Mouse (Mus musculus) cerebellum, postnatal 10 days (tissue): ENCODE measurements around the gene Arl11.

ENCODE experiments used
- DNase-seq, 2 experiments: peaks; one replicate each; pipeline ENCODE4 v3.0.0; 2021; ENCODE audit warnings: mixed read lengths in 2 of 2

Gene Arl11

DNA sequence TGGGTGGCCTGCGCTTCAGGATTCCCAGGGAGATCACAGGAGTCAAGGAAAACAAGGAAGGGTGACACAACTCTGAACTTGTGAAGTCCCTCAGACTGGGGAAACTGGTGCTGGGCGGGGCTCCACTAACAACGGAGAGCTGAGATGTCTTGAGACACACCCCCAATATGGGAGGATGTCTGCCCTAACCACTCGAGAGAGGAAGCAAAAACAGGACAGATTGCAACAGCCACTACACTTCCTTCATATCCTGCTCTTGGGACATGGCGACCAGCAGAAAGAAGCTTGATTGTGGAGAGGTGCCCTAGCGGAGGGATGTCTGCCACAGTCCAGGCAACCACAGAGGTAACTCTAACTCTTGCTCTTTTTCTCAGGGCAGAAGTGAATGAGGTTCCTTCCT is at the start of gene Arl11:
Gene Arl11, plus strand, starts transcription at position 161 of the 400 bp plus-strand sequence.
- no peak for DNase-seq

GRCm38 (mm10) chr14:61267908-61268475 is 41.6 kb upstream of the Arl11 start:
- DNase-seq = peak; percentile 75 to 78

DNA sequence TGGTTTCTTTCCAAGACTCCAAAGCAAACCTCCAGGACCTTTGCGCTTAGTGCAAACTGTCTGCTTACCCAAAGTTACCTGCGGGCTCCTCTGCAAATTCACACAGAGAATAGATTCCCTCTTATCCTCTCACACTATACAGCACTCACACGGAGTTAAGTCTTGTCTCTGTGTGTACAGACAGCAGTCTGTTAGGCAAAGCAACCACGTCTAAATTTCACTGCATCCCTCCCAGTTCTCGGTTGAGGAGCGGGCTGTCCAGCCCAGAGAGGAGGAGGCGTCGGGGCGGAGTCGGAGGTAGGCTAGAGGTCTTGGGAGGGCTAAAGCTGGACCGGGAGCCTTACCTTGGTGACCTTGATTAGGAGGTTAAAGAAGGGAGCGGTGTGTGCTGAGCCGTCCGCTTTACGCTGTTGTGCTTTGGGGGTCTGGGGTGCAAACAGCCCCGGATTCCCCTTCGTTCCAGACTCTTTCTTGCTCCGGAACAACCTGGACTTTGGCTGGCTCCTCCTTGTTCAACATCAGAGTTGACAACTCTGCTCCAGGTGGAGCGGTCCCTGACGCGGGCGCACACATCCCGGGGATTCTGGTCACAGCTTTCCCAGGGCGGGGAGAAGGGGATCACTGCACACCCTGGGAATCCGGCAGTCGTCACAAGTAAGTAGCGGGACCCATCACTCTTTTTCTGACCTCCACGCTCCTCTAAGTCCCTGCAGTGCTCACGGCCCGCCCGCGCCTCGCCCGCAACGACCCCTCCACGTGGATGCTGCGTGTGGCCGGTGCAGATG is 34.9 kb upstream of the Arl11 start:
- DNase-seq = no peak

DNA sequence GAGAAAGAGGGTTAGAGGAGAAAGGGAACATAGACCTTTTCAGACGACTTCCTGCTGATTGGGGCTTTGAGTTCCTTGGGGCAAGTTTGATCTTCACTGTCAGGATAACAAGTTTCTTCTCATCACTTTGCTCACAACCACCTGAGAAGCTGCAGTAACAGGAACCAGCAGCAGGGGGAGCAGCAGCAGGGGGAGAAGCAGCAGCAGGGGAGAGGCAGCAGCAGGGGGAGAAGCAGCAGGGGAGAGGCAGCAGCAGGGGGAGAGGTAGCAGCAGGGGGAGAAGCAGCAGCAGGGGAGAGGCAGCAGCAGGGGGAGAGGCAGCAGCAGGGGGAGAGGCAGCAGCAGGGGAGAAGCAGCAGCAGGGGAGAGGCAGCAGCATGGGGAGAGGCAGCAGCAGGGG is 32.3 kb upstream of the Arl11 start:
- DNase-seq = peak; percentile 61 to 62

GRCm38 (mm10) chr14:61278676-61279300 is 30.8 kb upstream of the Arl11 start:
- DNase-seq = no peak

- DNase-seq = no peak
These were observed 20.8 kb upstream of the Arl11 start for GRCm38 (mm10) chr14:61288606-61289286.

GRCm38 (mm10) chr14:61290664-61291063 is 18.9 kb upstream of the Arl11 start:
- DNase-seq = peak; percentile 69 to 74

DNA sequence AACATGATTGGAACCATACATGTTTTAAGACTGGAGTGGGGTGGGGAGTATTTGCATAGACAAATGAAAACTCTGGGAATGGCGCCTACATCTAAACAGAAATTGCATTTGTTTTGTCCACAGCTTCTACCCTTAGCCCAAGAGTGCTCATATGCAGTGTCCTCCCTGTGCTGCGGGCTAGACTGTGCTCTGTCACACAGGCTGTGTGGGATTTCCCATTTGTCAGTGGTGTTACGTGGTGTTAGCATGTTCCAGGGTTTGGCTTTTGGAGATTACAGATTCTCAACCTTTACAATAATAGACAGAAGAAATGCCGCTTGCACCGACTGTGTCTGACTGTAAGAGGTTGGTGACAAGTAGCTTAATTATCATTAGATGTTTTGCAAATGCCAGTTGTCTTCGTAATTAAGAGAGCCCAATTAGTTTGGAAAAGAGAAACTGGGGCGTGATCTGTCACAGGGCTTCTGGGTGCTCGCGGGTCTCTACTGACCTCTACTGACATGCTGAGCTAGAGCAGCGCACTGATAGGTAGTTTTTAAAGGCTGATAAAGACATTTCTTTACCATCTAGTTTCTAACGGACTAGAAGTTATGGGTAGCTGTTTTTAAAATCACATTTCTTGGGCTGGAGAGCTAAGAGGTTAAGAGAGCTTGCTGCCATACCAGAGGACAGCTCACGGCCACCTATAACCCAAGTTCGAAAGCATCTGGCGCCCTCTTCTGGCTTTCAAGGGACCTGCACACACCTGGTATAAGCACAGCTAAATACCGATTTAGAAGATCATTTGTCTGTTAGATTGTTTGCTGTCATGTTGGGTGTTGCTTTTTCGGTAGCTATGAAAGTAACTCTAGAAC is 15.4 kb upstream of the Arl11 start:
- peak; percentile 83 to 90 for DNase-seq

GRCm38 (mm10) chr14:61294738-61295079 is 14.8 kb upstream of the Arl11 start:
- peak; percentile 80 to 85 for DNase-seq

GRCm38 (mm10) chr14:61299810-61300209 is 9.7 kb upstream of the Arl11 start:
- DNase-seq = no peak

DNA sequence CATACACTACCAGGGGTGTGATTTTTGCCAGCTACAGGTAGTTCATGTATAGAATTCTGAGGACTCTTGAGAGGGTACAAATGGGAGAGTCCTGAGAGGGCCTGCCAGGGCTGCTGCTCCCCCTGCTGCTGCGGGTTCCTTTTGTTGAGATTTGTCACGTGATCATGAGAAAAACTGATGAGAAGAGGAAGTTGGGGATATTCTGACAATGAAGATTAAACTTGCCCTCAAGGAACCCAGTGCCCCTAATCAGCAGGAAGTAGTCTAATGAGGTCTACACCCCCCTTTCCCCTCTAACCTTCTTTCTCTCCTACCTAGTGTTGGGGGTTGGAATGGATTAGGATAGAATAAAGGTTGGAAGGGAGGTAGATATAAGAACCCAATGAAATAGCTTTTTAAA is 8.2 kb upstream of the Arl11 start:
- DNase-seq = no peak

GRCm38 (mm10) chr14:61302428-61302827 is 7.1 kb upstream of the Arl11 start:
- no peak for DNase-seq

- DNase-seq = no peak
These were observed 5.5 kb upstream of the Arl11 start for GRCm38 (mm10) chr14:61303969-61304609.

- no peak for DNase-seq
These were observed 651 bp downstream of the Arl11 start for GRCm38 (mm10) chr14:61310036-61310772.

DNA sequence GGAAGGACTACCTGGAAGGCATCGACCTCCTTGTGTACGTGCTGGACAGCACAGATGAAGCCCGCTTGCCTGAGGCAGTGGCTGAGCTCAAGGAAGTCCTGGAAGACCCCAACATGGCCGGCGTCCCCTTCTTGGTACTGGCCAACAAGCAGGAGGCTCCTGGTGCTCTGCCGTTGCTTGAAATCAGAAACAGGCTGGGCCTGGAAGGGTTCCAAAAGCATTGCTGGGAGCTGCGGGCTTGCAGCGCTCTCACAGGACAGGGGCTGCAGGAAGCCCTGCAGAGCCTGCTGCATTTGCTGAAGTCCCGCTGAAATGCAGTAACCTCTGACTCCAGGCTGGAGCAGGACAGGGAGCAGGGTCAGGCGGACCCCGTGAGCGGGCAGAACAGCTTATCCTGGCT is 1.4 kb downstream of the Arl11 start:
- DNase-seq = peak; percentile 38 to 46

GRCm38 (mm10) chr14:61316861-61317260 is 7.3 kb downstream of the Arl11 start:
- DNase-seq = peak; percentile 83 to 89

DNA sequence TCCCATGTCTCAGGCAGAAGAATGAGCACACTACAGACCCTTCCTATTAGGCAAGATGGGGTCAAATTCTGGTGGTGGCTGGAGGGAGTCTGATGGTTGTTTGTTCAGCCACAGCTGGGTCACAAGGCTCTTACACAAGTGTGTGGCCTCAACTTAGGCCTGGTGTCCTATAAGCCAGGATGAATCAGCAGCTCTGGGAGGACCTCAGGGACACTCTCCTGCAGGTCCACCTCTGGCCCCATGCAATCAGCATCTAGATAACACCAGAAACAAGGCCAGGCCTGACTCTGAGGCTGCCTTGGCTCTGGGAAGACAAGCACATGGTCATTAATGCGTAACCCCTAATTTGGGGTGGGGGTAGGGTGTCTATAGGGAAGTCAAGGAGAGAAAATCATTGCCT is 11.2 kb downstream of the Arl11 start:
- no peak for DNase-seq

GRCm38 (mm10) chr14:61321200-61321599 is 11.6 kb downstream of the Arl11 start:
- no peak for DNase-seq

DNA sequence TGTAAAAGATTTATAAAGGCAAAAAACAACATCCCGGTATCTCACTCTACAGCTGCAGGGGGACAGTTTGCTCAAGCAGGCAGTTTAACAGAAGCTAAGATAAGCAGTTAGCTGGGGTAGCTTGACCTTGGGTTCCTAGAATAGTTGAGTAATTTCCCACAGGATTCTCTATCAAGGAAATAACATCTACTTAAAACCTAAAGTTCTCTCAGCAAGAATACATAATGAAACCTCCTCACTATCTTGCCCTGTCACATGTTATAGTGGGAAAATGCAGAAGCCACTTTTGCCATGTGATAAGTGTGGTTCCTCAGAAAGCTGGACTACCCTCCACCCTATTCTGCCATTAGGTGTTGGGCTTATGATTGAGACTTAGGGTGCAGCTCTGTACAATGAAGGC is 13.2 kb downstream of the Arl11 start:
- DNase-seq = no peak

- peak; percentile 32 to 54 for DNase-seq
These were observed 17.5 kb downstream of the Arl11 start for GRCm38 (mm10) chr14:61327007-61327406.
